Mouse (Mus musculus) heart, postnatal 0 days (tissue): ENCODE measurements around the gene Tmem259.

Experiments used
- CTCF ChIP-seq: IDR thresholded peaks from 2 replicates; pipeline ENCODE4 v1.5.1; 2016; ENCODE audit warnings: antibody characterized with exemption, control low read depth, low read depth
- EP300 ChIP-seq: IDR thresholded peaks from 2 replicates; pipeline ENCODE4 v1.6.1; 2016; ENCODE audit warnings: antibody characterized with exemption, low read depth

DNA sequence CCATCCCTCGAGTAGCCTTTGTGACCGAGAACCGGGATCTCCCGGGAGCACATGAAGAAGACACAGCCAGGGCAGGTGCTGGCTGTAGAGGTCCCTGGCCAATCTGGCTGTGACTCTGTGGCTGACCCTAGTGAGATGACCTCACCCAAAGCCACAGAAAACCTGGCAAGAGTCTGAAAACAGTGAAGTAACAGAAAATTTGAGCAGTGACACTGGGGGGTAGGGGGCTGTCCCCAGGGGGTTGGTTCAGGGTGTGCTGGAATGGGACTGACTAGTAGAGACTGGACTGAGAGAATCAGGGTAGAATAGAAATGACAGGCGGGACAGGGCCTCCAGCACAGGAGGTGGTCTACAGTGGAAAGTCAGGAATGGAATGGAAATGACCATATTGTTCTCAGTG is 925 bp downstream of the Tmem259 start:
- TF ChIP-seq CTCF (no peak), EP300 (no peak)
